Mouse (Mus musculus) kidney, postnatal 0 days (tissue): ENCODE measurements around the gene AU041133. TPM values are rescaled to one million over a fixed set of nuclear protein-coding genes. Genes with fewer than 3 reads are reported as not detected.
"Not testable (repeated sequence)": the region's sequence is repeated elsewhere in the genome, so short reads cannot be mapped to it uniquely, and the experiment has no call there.

Source experiments
- ATAC-seq: fragments of 200-750 bp; cut with Nextera tagmentation; replicated peaks from 2 replicates; pipeline ENCODE4 v1.8.0; 2017; ENCODE audit warnings: low read depth, moderate number of reproducible peaks, moderate TSS enrichment, moderate library complexity; ENCODE audit not compliant: low FRiP score
- DNase-seq: peaks from one replicate; pipeline ENCODE4 v3.0.0-alpha.2; 2016; ENCODE audit warnings: low spot score
- H3K27ac ChIP-seq: fragments of 300-500 bp; sonication (generic); 2 replicates; pipeline ENCODE4 v1.5.1; 2014; ENCODE audit warnings: mild to moderate bottlenecking
- H3K27me3 ChIP-seq: fragments of 300-500 bp; sonication (generic); 2 replicates; pipeline ENCODE4 v1.6.1; 2014; ENCODE audit warnings: low read length, mixed read lengths; ENCODE audit not compliant: insufficient read depth
- H3K36me3 ChIP-seq: fragments of 300-500 bp; sonication (generic); 2 replicates; pipeline ENCODE4 v1.6.1; 2014; ENCODE audit warnings: low read length, mixed read lengths; ENCODE audit not compliant: insufficient read depth
- H3K4me1 ChIP-seq: fragments of 300-500 bp; sonication (generic); replicated peaks from 2 replicates; pipeline ENCODE4 v1.6.1; 2014; ENCODE audit warnings: antibody characterized with exemption, low read length, mixed read lengths; ENCODE audit not compliant: insufficient read depth
- H3K4me2 ChIP-seq: fragments of 300-500 bp; sonication (generic); 2 replicates; pipeline ENCODE4 v1.6.1; 2014; ENCODE audit warnings: mild to moderate bottlenecking, low read length, moderate library complexity, mixed read lengths
- H3K4me3 ChIP-seq: fragments of 300-500 bp; sonication (generic); replicated peaks from 2 replicates; pipeline ENCODE4 v1.5.1; 2014; ENCODE audit warnings: low read depth, low read length
- H3K9ac ChIP-seq: fragments of 300-500 bp; sonication (generic); 2 replicates; pipeline ENCODE4 v1.6.1; 2014; ENCODE audit warnings: low read depth, low read length
- H3K9me3 ChIP-seq: fragments of 300-500 bp; sonication (generic); replicated peaks from 2 replicates; pipeline ENCODE4 v1.6.1; 2016; ENCODE audit warnings: low read length, inconsistent platforms, mixed read lengths
- CTCF ChIP-seq: IDR thresholded peaks from 2 replicates; pipeline ENCODE4 v1.5.1; 2016; ENCODE audit warnings: antibody characterized with exemption, low read depth, mild to moderate bottlenecking, moderate library complexity
- WGBS: fragments of 180-500 bp; shearing (Covaris S2); extraction: QIAGEN DNeasy Blood & Tissue Kit; methylation state at CpG from one replicate; pipeline ENCODE4 v1.1.7; 2014; 5-methylcytosine and 5-hydroxymethylcytosine counted together
- polyA plus RNA-seq: library from polyadenylated mRNA; unstranded; fragments of >200 nt; fragmentation: Nextera tagmentation; extraction: Ambion mirVana; gene quantifications from 2 replicates; pipeline ENCODE4 v1.2.1, GENCODE M21; 2015

AU041133 gene
- 5.9 and 6.4 TPM in 2 replicates for polyA plus RNA-seq

DNA sequence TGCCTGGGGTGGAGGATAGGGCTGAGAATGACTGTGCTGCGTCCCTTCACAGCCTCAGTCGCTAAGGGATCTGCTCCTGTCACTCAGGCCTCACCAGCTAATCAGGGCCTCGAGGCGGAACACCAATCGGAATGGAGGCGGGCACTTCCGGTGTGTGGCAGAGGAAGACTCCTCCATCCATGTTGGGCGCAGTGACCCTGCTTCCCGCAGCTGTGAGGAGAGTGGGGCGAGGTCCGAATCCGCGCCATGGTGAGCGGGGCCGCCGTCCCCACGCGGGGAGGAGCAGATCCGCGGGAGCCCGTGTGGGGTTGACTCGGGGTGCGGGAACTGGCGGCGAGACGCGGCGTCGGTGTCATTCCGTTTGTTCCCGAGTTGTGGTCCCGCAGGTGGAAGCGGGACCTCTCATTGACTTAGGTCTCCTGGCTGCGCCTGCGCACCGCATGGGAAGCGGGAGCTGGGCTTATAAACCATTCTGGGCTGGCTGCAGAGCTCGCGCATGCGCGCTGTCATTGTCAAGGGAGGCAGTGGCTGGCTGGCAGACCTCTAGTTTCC lies at the start of gene AU041133:
Gene AU041133, plus strand, starts transcription at position 164 of the 552 bp plus-strand sequence.
- peak within 1 kb of the TSS; percentile 64 for H3K4me2 ChIP-seq
- peak within 1 kb of the TSS; percentile 81 for H3K27ac ChIP-seq
- under 1% methylated on average over 41 of the region's 41 CpGs for WGBS
- peak within 1 kb of the TSS; percentile 68 for H3K4me3 ChIP-seq
- no peaks in the 10 kb centered on the region for H3K27me3 ChIP-seq
- ATAC-seq (peak; percentile 99), DNase-seq (peak; percentile 92)
- peak within 1 kb of the TSS; percentile 64 for H3K9ac ChIP-seq
- no peaks in the 10 kb centered on the region for H3K36me3 ChIP-seq
- H3K9me3 ChIP-seq: peaks cover 7% of the 10 kb centered on the region; the same call in 1 of the 2 replicates
- H3K4me1 ChIP-seq: no peaks in the 10 kb centered on the region
- no peak for TF ChIP-seq CTCF

DNA sequence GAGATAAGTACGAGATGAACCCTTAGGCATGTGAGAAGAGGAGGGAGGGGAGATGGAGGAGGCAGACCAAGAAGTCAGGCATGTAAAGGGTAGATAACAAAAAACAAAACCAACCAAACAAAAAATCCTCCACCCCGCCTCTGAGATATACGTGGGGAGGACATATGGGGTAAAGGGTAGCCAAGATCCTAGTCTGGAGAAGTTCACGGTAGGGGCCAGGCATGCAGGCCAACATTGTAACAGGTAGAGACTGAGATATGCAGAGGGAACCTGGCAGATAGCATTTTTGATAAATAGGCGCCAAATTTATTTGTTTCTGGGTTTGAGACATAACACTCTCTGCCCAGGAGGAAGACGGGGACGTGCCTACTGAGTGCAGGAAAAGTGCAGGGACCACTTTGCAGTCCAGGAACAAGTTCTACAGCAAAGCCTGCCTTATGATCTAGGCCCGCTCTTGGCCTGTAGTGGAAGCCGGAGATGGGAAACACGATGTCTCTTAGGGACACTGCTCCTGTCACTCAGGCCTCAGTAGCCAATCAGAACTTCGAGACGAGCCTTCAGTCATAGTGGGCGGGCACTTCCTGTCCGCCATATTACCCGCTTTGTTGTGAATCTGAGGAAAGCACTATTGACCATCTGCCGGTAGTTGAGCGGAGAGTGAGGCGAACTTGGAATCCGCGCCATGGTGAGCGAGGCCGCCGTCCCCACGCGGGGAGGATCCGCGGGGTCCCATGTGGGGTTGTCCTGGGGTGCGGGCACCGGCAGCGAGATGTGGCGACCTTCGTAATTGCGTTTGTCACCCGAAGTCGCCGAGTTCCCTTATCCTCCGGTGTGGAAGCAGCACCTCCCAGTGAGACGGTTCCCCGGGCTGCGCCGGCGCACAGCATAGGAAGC lies 44.8 kb upstream of the AU041133 start, which contains the start of gene BC024063:
Gene BC024063, plus strand, starts transcription at position 626 of the 894 bp plus-strand sequence.
- ATAC-seq (peak; percentile 97), DNase-seq (peak; percentile 85)
- H3K36me3 ChIP-seq, H3K9me3 ChIP-seq, H3K27me3 ChIP-seq, H3K4me1 ChIP-seq: not testable (repeated sequence)
- peak within 1 kb of the TSS; percentile 44 for H3K4me3 ChIP-seq
- H3K4me2 ChIP-seq: peak within 1 kb of the TSS; percentile 44
- H3K27ac ChIP-seq: peak within 1 kb of the TSS; percentile 82
- H3K9ac ChIP-seq: peak within 1 kb of the TSS; percentile 51; the same call in 1 of the 2 replicates
- WGBS: 23% methylated on average over 34 of the region's 42 CpGs

- Histone ChIP-seq H3K4me3 (peak overlapping the region; percentile 44), H3K27ac (peak overlapping the region; percentile 82), H3K4me2 (peak overlapping the region; percentile 44)
- H3K36me3 ChIP-seq, H3K4me1 ChIP-seq, H3K27me3 ChIP-seq, ATAC-seq, H3K9me3 ChIP-seq, DNase-seq, H3K9ac ChIP-seq: not testable (repeated sequence)
- 22% methylated on average over 14 of the region's 14 CpGs for WGBS
Measured at GRCm38 (mm10) chr10:82083622-82083971, 44.2 kb upstream of the AU041133 start.

DNA sequence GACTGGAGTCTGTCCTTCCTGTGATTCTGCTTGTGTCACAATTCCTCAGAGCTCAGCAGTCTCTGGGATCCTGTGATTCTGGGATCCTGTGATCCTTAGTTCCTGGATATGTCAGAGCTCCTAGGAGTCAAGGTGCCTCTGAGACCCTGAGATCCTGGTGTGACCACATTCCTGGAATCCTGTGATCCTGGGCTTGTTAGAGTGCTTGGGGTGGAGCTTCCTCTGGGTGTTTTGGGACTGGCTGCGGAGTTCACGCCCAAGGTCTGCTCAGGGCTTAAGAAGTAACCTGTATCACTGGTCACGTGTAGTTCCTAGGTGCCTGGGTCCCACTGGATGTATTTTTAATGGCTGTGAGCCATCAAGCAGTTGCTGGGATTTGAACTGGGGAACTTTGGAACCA lies 10.6 kb upstream of the AU041133 start:
- ATAC-seq: no peak
- no peak overlapping the region for H3K27ac ChIP-seq
- no peak for TF ChIP-seq CTCF
- no peak for DNase-seq
- peaks cover 10% of the 10 kb centered on the region for H3K9me3 ChIP-seq
- H3K4me1 ChIP-seq: no peaks in the 10 kb centered on the region
- 87% methylated on average over 3 of the region's 3 CpGs for WGBS
- no peak overlapping the region for H3K4me3 ChIP-seq
- H3K36me3 ChIP-seq: no peaks in the 10 kb centered on the region
- H3K27me3 ChIP-seq: no peaks in the 10 kb centered on the region
- H3K4me2 ChIP-seq: no peak overlapping the region
- no peak overlapping the region for H3K9ac ChIP-seq

- H3K9me3 ChIP-seq: peaks cover 20% of the 10 kb centered on the region
- ATAC-seq (no peak), DNase-seq (no peak)
- no peaks in the 10 kb centered on the region for H3K4me1 ChIP-seq
- no peak overlapping the region for H3K4me3 ChIP-seq
- H3K9ac ChIP-seq: no peak overlapping the region
- TF ChIP-seq CTCF: no peak
- H3K27ac ChIP-seq: no peak overlapping the region
- peaks cover 29% of the 10 kb centered on the region for H3K36me3 ChIP-seq
- no peak overlapping the region for H3K4me2 ChIP-seq
- 100% methylated on average over 1 of the region's 1 CpGs for WGBS
- H3K27me3 ChIP-seq: no peaks in the 10 kb centered on the region
Measured at GRCm38 (mm10) chr10:82145282-82145681, 17.5 kb downstream of the AU041133 start.

- DNase-seq (no peak), ATAC-seq (no peak)
- H3K27me3 ChIP-seq: no peaks in the 10 kb centered on the region
- H3K4me3 ChIP-seq: no peak overlapping the region
- H3K27ac ChIP-seq: no peak overlapping the region
- peaks cover 45% of the 10 kb centered on the region for H3K36me3 ChIP-seq
- H3K4me1 ChIP-seq: no peaks in the 10 kb centered on the region
- H3K9ac ChIP-seq: no peak overlapping the region
- WGBS: 83% methylated on average over 4 of the region's 4 CpGs
- H3K4me2 ChIP-seq: no peak overlapping the region
- peaks cover 31% of the 10 kb centered on the region for H3K9me3 ChIP-seq
- TF ChIP-seq CTCF: no peak
Measured at GRCm38 (mm10) chr10:82147571-82147970, 19.8 kb downstream of the AU041133 start.
